Mouse (Mus musculus): ENCODE data around the gene Gpkow. TPM values are rescaled to one million over a fixed set of nuclear protein-coding genes. Genes with fewer than 3 reads are reported as not detected.

Gene Gpkow
- polyA plus RNA-seq, 1 experiment from 2014 or later, result 9.3 TPM

GRCm38 (mm10) chrX:7727176-7727575 is 30.2 kb downstream of the Gpkow start:
- no peak for ATAC-seq
- peaks cover 14% of the 10 kb centered on the region; the same call in 1 of the 2 replicates for H3K36me3 ChIP-seq (replicated peaks; ENCODE audit: insufficient read depth, low read length)
- H3K4me2 ChIP-seq (ENCODE audit: low read depth, low read length), result no peak overlapping the region
- no peak overlapping the region for H3K9ac ChIP-seq (replicated peaks)
- no peak overlapping the region for H3K4me3 ChIP-seq (ENCODE audit: low read depth, low read length)
- no peak for DNase-seq
- no peaks in the 10 kb centered on the region for H3K4me1 ChIP-seq (ENCODE audit: insufficient read depth)
- no peak overlapping the region for H3K27ac ChIP-seq (ENCODE audit: low read depth)
- no peaks in the 10 kb centered on the region for H3K27me3 ChIP-seq (ENCODE audit: insufficient read depth, low read length)
- 82% methylated on average over 13 of the region's 13 CpGs for WGBS (ENCODE audit: insufficient replicate concordance)
- TF ChIP-seq EP300 (IDR thresholded peaks at IDR 0.05; ENCODE audit: low read depth) (no peak), CTCF (IDR thresholded peaks at IDR 0.05; ENCODE audit: low read depth) (no peak)
- no peaks in the 10 kb centered on the region for H3K9me3 ChIP-seq (ENCODE audit: low read length)

DNA sequence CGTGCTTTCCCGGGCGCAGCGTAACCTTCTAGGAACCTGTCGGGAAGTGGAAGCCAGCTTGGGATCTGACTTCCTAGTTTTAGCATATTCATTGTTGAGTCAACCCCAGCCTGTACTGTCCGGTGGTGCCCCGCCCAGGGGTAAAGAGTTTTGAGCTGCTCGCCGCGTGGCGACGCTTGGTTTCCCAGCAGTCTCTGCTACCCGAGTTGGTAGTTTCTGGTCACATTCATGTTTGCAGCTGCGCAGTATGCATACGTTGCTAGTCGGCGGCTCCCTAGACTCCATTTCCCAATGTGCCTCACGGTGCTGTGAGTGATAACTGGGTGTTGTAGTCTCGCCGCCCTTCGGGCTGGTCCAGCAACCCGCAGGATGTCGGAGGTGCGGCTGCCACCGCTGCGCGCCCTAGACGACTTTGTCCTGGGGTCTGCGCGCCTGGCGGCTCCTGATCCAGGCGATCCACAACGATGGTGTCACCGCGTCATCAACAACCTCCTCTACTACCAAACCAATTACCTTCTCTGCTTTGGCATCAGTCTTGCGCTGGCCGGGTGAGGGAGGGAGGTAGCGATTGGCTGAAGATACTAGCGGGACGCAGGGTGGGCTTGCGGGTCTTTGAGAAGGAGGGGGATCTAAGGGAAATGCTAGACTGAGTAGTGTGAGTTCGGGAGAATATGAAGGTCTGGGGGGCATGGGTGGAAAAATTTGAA is 31.4 kb downstream of the Gpkow start, which contains the start of gene Praf2:
Gene Praf2 (plus strand): TSS at position 225 of the 707 bp plus-strand sequence.
- WGBS (ENCODE audit: insufficient replicate concordance), result 20% methylated on average over 35 of the region's 42 CpGs
- peak; percentile 66 for DNase-seq
- Histone ChIP-seq H3K4me1 (ENCODE audit: insufficient read depth) (no peaks in the 10 kb centered on the region), H3K36me3 (replicated peaks; ENCODE audit: insufficient read depth, low read length) (peaks cover 14% of the 10 kb centered on the region; the same call in 1 of the 2 replicates), H3K4me2 (ENCODE audit: low read depth, low read length) (peak within 1 kb of the TSS; percentile 71), H3K9me3 (ENCODE audit: low read length) (no peaks in the 10 kb centered on the region), H3K27me3 (ENCODE audit: insufficient read depth, low read length) (no peaks in the 10 kb centered on the region), H3K4me3 (ENCODE audit: low read depth, low read length) (peak within 1 kb of the TSS; percentile 38), H3K27ac (ENCODE audit: low read depth) (peak within 1 kb of the TSS; percentile 39; the same call in 1 of the 2 replicates), H3K9ac (replicated peaks) (no peak within 1 kb of the TSS)
- TF ChIP-seq CTCF (IDR thresholded peaks at IDR 0.05; ENCODE audit: low read depth) (no peak), EP300 (IDR thresholded peaks at IDR 0.05; ENCODE audit: low read depth) (no peak)
- peak; percentile 92 for ATAC-seq

DNA sequence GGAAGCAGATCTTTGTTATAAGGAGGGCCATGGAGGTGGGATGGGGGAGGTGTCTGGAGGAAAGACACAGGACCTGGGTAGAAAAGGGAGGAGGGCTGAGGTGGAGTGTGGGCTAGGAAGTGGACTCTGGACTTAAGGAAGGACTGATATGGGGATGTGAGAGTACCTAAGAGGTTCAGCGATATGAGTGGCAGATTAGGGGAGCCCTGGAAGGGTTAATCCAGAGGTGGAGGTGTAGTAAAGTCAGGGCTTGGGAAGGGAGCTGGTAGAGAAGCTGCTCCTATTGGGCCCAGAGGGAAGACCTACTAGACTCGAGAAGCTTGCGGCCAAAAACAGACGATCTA is 32.0 kb downstream of the Gpkow start:
- H3K27me3 ChIP-seq (ENCODE audit: insufficient read depth, low read length), result no peaks in the 10 kb centered on the region
- peak overlapping the region; percentile 71 for H3K4me2 ChIP-seq (ENCODE audit: low read depth, low read length)
- no peak for TF ChIP-seq EP300 (IDR thresholded peaks at IDR 0.05; ENCODE audit: low read depth)
- TF ChIP-seq CTCF (IDR thresholded peaks at IDR 0.05; ENCODE audit: low read depth), result no peak
- H3K9me3 ChIP-seq (ENCODE audit: low read length), result no peaks in the 10 kb centered on the region
- H3K27ac ChIP-seq (ENCODE audit: low read depth), result no peak overlapping the region
- no peak overlapping the region for H3K9ac ChIP-seq (replicated peaks)
- no peaks in the 10 kb centered on the region for H3K4me1 ChIP-seq (ENCODE audit: insufficient read depth)
- WGBS (ENCODE audit: insufficient replicate concordance), result 41% methylated on average over 4 of the region's 4 CpGs
- ATAC-seq (no peak), DNase-seq (no peak)
- H3K4me3 ChIP-seq (ENCODE audit: low read depth, low read length), result peak overlapping the region; percentile 38
- peaks cover 14% of the 10 kb centered on the region; the same call in 1 of the 2 replicates for H3K36me3 ChIP-seq (replicated peaks; ENCODE audit: insufficient read depth, low read length)

DNA sequence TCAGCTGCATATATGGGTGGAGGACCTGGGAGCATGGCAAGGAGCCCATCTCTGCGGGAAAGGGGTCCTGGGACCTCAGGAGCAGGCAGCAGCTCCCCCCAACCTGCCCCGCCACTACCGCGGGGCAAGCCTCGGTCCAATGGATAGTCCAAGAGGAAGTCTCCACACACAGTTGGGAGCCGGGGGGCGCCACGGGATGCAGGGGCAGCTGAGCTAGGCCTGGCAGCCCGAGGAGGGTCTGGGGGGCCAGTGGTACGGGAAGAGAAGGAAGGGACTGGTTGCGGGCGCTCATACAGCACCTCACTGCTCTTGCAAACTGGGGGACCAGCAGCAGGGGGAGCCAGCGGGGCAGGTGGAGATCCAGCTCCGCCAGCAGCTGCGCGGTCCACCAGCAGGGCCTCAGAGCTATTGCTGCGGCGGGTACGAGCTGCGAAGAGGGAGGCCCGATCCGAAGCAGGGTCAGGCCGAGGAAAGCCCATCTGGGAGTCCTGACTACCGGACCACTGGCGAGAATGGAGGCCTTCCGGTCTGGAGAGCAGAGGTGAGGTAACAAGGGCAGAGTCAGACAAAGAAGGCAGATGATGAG is 36.7 kb downstream of the Gpkow start:
- ATAC-seq, result peak; percentile 70
- H3K27ac ChIP-seq (ENCODE audit: low read depth), result no peak overlapping the region
- no peaks in the 10 kb centered on the region for H3K4me1 ChIP-seq (ENCODE audit: insufficient read depth)
- 26% methylated on average over 14 of the region's 26 CpGs for WGBS (ENCODE audit: insufficient replicate concordance)
- DNase-seq, result peak; percentile 83
- H3K27me3 ChIP-seq (ENCODE audit: insufficient read depth, low read length), result no peaks in the 10 kb centered on the region
- TF ChIP-seq CTCF (IDR thresholded peaks at IDR 0.05; ENCODE audit: low read depth), result peak; percentile 76
- TF ChIP-seq EP300 (IDR thresholded peaks at IDR 0.05; ENCODE audit: low read depth), result no peak
- no peaks in the 10 kb centered on the region for H3K36me3 ChIP-seq (replicated peaks; ENCODE audit: insufficient read depth, low read length)
- no peaks in the 10 kb centered on the region for H3K9me3 ChIP-seq (ENCODE audit: low read length)
- no peak overlapping the region for H3K9ac ChIP-seq (replicated peaks)
- peak overlapping the region; percentile 44 for H3K4me2 ChIP-seq (ENCODE audit: low read depth, low read length)
- H3K4me3 ChIP-seq (ENCODE audit: low read depth, low read length), result no peak overlapping the region

GRCm38 (mm10) chrX:7739336-7740081 is 42.6 kb downstream of the Gpkow start:
- Histone ChIP-seq H3K4me3 (ENCODE audit: low read depth, low read length) (no peak overlapping the region), H3K4me2 (ENCODE audit: low read depth, low read length) (peak overlapping the region; percentile 35), H3K9ac (replicated peaks) (no peak overlapping the region), H3K27ac (ENCODE audit: low read depth) (peak overlapping the region; percentile 78), H3K4me1 (ENCODE audit: insufficient read depth) (no peaks in the 10 kb centered on the region), H3K9me3 (ENCODE audit: low read length) (no peaks in the 10 kb centered on the region), H3K36me3 (replicated peaks; ENCODE audit: insufficient read depth, low read length) (no peaks in the 10 kb centered on the region), H3K27me3 (ENCODE audit: insufficient read depth, low read length) (no peaks in the 10 kb centered on the region)
- TF ChIP-seq CTCF (IDR thresholded peaks at IDR 0.05; ENCODE audit: low read depth) (no peak), EP300 (IDR thresholded peaks at IDR 0.05; ENCODE audit: low read depth) (no peak)
- WGBS (ENCODE audit: insufficient replicate concordance), result 69% methylated on average over 13 of the region's 14 CpGs
- peak; percentile 75 for DNase-seq
- peak; percentile 85 for ATAC-seq
